Mouse (Mus musculus) erythroblast, embryonic 14.5 days (primary cell): ENCODE results near the gene Etfa.

Source experiments
- GATA1 ChIP-seq: IDR thresholded peaks from 2 replicates; pipeline ENCODE4 v1.6.1; 2012; ENCODE audit warnings: low read length, inconsistent platforms, mixed read lengths
- TAL1 ChIP-seq: IDR thresholded peaks from 3 replicates; pipeline ENCODE4 v1.6.1; 2012; ENCODE audit warnings: low read length, inconsistent platforms, mixed read lengths

GRCm38 (mm10) chr9:55447509-55447908 lies 64.5 kb downstream of the Etfa start:
- TF ChIP-seq GATA1 (no peak), TAL1 (no peak)
